Mouse (Mus musculus) MN1 (cell line): ENCODE measurements around the gene Unk.

Source experiments
- DNase-seq: peaks from one replicate; pipeline ENCODE4 v3.0.0-alpha.2; 2016; ENCODE audit warnings: low spot score

The Unk gene

DNA sequence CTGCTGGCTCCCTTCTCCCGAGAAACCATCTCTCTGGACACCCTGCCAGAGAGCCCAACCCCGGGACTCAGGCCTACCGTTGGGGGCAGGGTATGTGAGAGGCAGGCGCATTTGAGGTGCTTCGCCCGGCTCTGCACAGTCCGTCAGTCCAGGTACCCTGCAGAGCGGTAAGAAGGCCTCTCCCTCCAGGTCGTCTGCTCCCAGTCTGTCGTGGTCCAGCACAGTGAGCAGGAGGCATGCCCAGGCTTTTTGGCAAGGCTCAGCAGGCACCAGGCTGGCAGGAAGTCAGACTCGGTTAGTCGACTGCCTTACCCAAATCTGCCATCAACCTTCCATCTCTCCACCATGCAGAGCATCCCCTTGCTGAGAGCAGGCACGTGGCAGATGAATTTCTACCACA is 33.4 kb downstream of the Unk start:
- DNase-seq: no peak

DNA sequence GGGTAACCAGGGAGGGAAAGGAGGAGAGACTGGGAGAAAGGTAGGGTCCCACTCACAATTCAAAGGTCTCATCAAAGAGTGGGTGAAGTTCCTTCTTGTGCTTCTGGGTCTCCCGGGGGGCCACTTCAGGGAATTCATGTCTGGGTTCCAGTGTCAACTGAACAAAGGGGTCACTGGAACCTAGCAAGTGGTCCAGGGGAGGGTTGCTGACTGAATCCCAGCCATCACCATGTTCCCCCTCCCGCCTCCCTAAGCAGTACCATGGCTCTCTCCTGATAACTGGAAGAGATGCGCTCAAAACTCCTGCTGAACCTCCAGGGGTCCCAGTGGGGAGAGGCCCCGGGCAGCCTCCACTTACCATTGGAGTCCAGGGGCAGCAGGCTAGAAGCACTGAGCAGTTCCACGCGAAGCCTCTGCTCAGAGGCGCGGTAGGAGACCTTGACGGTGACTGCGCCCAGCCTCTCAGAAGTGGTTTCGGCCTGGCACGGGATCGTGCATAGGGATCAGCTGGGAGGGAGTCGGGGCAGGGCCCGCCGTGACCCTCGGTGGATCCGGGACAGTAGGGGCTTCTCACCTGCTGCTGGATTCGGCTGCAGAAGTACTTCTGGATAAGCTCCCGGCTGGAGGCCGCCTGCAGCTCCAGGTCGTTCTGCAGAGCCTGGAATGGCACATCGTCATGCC is 34.2 kb downstream of the Unk start:
- no peak for DNase-seq

DNA sequence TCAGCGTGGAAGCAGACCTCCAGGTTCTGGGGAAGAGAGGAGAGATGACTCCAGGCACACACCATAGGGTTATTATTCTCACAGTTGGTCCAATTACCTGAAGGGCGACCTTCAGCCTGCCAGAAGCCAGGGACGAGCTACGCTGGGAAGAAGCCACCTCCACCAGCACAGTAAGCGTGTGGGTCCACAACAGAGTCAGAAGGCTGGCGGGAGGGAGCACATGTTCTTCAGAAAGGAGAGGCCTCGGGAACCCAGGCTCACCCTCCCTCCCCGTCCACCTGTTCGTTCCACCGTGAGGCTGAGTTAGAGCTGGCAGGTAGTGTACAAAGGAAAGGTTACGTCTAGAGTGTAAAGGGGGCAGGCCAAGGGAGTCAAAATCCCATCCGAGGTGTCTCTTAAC is 35.2 kb downstream of the Unk start:
- no peak for DNase-seq

DNA sequence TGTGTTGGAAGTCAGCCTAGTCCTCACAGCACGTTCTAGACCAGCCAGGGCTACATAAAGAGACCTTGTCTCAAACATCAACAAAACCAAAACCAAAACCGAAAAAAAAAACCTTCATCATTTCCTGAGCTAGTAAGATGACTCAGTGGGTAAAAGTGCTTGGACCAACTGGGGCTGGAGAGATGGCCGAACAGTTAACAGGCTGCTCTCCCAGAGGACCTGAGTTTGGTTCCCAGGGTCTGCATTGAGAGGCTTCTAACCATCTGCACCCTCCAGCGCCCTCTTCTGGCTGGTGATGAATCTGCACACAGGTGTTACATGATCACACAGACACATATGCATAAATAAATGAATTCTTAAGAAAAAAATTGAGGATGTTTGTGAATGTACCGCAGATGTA is 41.4 kb downstream of the Unk start:
- DNase-seq: peak; percentile 29

DNA sequence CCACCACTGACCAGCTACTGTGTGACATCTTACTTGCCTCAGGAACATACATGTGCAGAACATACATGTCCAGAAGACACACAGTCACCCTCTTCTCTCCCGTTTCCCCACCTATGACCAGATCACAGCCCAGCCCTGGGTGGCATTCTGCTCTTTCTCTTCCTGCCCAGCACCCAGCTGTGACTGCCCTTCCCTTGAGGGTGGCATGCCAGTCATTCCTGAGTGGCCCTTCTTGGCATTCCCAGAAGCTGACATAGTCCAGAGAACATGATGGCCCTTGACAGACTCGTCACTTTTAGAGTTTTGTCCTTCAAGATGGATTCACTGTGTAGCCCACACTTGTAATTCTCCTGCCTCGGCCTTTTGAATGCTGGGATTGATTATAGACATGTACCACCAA is 42.5 kb downstream of the Unk start:
- DNase-seq: no peak

DNA sequence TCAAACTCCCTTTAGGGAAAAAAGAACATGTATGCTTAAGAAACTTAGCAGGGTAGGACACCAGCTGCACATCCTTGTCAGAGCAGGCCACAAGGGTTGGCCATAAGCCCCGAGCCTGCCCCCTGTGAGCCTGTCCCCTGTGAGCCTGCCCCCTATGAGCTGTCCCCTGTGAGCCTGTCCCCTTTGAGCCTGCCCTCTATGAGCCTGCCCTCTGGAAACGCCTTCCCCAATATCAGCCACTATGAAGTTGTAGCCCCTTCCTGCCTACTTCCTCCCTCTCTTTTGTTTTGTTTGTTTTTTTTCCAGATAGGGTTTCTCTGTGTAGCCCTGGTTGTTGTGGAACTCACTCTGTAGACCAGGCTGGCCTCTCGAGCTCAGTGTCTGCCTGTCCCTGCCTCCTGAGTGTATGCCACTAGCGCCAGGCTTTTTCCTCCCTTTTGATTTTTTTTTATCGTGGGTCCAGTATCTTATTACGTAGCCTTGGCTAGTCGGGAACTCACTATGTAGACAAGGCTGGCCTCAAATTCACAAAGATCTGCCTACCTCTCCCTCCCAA is 44.4 kb downstream of the Unk start:
- no peak for DNase-seq

DNA sequence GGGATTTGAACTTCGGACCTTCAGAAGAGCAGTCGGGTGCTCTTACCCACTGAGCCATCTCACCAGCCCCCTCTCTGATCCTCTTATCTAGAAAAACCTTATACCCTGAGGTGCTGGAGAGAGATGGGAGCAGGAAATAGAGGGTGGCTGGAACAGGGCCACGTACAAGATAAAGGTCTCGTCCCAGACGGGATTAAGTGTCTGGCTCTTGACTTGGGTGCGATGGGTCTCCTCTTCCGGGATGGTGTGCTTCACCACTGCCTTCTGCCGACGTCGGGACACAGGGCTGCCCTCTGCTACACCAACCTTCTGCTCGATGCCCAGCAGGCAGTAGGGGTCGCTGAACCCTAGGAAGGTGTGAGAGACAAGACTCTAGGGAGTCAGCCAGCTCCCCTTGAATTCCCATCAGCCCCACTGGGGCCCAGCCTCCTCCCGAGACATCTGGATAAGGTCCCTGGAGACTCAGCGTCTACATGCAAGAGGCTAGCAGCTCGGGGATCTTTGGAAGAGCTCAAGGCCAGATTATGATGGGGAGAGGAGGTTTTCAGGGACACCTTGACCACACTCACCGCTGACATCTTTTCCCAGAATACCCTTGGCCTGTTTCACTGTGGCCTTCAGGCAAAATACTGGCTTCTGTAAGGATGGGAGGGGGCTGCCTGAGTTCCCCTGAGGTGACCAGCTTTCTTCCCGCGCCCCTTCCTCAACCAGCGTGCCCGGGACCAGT is 45.6 kb downstream of the Unk start:
- peak; percentile 51 for DNase-seq

DNA sequence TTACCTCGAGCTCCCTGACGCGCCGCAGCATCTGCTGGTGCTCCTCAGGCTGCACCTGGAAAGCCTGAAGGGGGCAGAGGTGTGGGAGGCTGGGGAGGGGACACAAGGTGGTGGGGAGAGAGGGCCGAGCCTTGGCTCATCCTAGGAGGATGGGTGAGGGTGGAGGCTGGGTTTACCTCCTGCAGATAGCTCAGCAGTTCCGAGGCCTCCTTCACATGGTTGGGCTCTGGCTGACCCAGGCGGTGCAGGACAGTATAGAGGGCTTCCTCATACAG is 46.1 kb downstream of the Unk start:
- no peak for DNase-seq

DNA sequence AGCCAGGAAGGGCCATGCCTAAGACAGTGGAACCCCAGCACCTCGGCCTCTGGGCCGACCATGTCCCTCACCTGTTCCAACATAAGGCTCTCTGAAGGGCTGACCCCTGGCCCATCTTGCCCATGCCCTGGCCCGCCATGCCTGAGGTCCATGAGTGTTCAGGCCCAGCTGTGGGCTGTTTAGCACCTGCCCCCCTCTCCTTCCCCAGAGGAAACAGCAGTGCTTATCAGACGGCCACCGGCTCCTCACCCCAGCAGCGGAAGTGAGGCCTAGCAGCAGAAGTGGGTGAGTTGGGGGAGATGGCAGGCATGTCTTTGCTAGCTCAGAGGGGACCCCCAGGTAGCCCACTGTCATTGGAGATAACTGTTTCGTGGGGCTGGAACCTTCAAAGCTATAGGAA is 46.7 kb downstream of the Unk start:
- DNase-seq: no peak

DNA sequence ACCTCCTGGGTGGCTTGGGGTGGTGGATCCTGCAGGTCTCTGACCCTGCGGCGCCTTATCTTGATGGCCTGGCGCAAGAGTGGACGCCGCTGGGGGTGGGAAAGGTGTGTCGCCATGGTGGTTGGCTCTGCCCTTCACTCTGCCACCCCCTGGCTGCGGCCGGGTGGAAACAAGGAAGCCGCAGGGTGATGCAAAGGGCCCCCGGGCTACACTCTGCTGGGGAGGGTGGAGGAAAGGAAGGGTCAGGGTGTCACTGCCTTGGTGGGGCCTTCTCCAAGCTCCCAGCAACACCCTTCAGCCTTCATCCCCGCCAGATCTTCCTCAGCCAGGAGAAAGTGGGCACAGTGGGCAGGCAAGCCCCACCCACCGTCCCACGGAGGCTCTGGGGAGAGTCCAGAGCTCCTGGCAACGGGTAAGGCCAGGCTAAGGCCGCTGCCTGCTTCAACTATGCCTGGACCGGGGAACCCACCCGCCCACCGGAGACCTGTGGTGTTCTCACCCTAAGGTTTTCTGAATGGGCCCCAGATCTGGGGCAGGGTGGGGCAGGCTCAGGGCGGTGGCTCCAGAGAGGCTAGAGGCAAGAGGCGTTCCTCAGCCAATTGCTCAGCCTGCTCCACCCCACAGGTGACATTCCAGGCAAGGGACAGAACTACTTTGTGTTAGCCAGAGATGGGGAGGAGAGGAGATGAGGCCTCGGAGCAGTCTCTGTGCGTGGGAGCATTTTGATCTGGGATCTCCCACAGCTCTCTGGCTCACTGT is 47.5 kb downstream of the Unk start, which contains the start of gene Unc13d:
Gene Unc13d (minus strand): TSS at position 516 of the 759 bp plus-strand sequence.
- DNase-seq: no peak

DNA sequence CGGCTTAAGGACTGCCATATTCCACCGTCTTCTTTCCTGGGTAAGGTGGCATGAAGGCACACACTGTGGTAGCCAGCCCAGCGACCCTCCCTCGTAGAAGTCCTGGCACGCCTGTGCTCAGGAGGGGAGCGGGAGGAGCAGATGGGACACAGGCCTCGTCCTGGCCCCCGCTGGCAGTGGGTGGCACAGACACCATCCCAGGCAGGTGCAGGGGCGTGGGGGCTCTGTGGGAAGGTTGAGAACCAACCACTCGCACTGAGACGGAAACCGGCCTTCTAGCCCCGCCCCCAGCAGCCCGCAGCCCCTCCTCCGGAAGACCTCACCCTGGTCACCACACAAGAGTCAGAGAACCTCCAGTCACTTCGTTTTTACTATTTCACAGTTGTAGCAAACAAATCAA is 48.1 kb downstream of the Unk start:
- DNase-seq: no peak

DNA sequence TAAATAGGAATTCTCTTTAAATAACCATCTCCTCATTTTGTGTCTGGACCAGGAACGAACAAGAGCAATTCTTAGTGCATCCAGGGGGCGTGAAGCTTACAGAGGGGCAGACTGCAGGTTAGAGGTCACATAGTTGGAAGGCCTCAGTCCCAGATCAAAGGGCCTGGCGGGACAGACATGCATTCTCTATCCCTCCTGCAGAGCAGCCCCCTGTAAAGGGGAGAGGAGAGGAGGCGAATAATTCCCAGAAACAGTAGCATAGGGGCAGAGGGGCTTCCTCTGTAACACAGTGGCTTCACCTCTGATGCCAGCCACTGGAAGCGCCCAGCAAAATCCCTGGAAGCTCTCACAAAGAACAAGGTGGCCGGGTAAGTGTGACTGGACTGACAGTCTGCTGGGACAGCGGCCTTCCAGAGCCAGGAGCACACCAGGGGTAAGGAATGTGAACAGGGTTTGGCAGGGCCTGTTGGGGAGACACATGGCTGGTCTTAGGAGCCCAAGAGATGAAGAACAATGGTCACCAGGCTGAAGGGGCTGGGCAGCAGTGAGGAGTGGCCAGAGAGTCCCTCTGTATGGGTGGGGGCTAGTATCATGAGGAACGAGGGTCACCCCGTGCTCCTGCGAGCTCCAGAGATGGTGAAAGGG is 48.7 kb downstream of the Unk start:
- DNase-seq: no peak

DNA sequence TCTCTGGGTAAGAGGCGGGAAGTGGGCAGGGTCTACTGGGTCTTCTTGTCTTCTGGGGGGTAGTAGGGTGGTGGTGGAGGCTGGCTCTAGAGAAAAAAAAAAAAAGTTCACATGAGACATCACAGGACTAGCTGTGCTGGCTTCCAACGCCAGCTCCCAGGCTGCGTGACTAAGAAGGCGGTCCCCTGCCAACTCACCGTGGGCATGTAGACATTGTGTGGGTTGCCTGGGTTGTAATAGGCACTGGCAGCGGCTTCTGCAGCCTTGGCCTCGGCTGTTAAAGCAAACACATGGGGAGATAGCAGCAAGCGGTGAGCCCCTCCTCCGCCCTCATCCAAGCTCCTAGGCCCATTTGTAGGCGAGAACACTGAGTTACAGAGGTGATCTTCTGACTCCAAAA is 49.4 kb downstream of the Unk start:
- no peak for DNase-seq

DNA sequence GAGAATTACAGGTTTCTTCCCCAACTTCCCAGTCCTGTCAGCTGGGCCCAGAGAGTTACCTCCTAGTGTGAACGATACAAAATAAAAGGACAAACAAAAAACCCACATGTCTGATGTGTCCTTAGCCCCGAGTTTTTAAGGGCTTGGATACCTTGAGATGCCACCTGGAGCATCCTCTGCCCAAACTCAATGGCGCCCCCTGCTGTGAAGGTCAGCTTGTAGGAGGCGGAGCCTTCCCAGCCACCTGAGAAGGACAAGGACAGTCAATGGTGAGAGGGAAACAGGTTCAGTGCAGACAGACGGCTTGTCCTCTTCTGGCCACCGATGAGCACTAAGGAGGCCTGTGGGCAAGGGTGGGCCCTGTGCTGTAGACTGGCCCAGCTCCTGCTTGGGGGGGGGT is 51.0 kb downstream of the Unk start:
- peak; percentile 58 for DNase-seq

DNA sequence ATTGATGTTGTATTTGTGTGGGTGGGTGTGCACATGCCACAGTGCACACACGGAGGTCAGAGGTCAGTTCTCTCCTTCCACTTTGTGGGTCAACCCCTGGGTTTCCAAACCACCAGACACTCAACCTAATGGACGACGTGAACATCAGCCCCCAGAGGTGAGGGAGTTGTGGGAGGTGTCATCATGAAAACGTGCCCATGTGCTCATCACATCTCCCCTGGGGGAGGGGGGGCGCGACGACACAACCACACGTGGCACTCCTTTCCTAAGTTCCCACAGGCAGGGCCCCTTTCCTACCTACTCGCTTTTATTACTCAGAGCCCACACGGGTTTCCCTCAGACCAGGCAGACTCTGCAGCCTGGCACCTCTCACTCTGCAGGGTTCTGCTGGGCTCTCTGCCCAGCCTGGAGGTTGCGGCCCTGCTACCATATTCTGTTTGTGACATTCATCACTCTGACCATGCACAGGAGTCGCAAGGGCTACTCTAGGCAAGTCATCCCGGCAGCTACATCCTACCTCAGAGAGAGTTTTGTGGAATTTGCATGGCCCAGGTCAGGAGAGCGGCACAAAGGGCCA is 53.1 kb downstream of the Unk start:
- no peak for DNase-seq

DNA sequence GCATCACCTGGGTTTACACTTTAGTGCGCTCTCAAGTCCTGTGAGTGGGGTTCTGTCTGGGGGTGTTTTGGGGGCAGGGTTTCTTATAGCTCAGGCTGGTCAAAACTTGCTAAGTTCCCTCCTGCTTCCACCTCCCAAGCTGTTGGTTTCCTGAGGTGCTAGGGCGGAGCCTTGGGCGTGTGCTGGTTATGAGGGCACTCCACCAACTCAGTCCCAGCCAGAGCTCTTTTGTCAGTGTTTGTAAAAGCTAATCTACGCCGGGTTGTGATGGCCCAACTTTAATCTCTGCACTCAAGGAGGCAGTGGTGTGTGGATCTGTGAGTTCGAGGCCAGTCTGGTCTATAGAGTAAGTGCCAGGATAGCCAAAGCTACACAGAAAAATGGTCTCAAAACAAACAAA is 54.0 kb downstream of the Unk start:
- DNase-seq: no peak

DNA sequence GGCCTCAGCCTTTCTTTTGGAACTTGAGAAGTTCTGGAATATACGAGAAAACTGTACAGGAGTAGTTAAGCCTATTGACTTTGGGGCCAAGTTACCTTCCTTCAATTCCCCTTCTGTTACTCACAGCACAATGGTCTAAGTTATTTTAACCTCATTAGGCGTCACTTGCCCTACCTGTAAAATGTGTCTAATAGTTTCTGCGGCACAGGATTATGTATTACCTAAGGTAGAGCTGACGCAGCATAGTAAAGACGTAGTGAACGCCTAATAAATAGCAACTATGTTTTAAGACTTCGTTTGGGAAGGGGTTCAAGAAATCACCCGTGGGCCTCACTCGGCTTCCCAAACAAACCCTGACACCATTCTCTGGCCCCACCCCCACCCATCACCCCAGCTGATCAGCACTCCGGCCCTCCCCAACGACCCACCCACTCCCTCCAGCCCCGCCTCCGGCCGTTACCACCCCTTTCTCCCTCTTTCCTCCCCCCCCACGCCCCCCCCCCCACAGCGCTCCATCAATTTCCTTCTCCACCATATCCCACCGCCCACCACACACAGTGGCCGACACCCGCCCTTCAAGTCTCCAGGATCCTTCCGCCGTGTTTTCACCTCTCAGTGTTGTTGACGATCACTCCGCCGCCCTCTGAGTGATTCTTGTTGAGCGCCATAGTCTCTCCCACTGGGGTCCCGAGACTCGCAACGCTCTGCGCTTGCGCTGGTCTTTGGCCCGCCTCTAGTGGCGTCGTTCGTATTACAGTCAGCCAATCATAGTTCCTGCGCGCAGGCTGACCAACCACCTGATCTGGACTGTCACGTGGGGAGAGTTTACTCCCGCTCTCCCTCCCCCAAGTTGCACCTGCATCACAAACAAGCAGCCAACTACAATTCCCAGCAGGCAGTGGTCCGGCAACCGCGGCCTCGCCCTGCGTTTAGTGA is 56.4 kb downstream of the Unk start, which contains the start of gene Wbp2:
Gene Wbp2 (minus strand): TSS at position 738 of the 936 bp plus-strand sequence.
- peak; percentile 98 for DNase-seq

DNA sequence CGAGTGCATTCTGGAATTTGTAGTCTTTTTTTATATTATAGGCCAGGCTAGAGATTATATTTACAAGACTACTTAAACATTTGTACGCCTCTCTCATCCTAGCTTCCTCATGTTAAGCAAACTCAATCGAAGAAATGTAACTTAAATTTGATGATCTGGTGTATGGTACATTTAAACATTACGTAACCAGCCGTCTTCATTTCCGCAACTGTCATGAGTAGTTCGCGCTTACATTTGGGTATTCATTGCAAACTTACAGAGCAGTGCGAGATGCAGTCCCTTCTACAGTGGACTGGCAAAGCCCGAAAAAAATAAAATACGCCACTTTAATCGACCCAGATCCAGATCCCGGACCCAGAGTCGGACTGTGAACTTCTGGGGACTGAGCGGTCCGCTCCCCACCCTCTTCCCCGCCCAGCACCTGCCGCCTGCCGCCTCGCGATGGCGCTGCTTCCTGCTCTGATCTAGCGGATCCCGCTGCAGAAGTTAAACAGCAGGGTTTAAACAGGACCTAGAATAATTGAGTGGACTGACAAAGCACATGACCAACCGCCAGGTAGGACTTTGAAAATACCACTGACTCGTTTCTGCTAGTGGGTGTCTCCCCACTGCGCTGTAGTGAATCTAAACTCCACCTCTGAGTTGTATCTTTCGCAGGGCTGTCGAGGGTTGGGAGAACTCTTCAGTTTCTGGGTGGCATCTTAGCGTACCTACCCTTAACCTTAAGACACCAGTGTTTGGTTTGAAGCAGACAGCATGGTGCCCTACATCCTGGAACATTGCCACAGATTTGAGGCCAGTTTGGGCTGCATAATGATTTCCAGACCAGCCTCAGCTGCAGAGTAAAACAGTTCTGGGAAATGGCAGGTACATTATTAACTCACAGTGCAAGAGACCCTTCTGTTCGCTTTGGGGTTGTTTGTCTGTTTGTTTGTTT is 57.3 kb downstream of the Unk start:
- peak; percentile 87 for DNase-seq

DNA sequence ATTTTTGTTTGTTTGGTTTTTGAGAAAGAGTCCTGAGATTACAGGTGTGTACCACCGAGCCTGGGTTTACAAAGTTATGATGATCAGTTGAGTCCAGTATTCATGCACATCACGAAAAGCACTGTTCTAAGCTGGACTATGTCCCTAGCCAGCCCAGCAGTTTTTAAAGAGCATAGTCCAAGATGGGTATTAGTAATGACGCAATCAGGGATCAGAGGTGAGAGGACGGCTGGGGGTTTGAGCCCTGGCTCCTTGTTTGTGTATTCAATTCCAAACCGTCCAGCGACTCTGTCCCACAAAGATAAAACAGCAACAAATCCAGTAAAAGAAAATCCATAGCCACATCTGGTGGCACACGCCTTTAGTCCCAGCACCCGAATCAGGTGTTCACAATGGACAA is 58.1 kb downstream of the Unk start:
- no peak for DNase-seq
